9 mouse cellular contexts compared by ENCODE assay signal in genomic region chr3:108857124-108857470, GRCm38 (mm10). TPM values are rescaled to one million over a fixed set of nuclear protein-coding genes. Genes with fewer than 3 reads are reported as not detected.
"Had no signal": no experiment of that assay in that cellular context is flagged by ENCODE, and none has a peak within 500 bp of the region (broad histone marks: within the 10 kb centered on the region; RNA-seq: fewer than 3 reads in every experiment).

No protein-coding gene starts in this region.

- H3K9me3 ChIP-seq: intestine, embryonic 15.5 days; limb, embryonic 15.5 days; liver, embryonic 12.5 days; midbrain, embryonic 13.5 days had no signal

- H3K4me1 ChIP-seq: liver, embryonic 12.5 days had no signal

- ATAC-seq: liver, embryonic 12.5 days had no signal

- H3K9ac ChIP-seq: intestine, embryonic 15.5 days; limb, embryonic 15.5 days; liver, embryonic 12.5 days; midbrain, embryonic 13.5 days had no signal

- H3K4me3 ChIP-seq: intestine, embryonic 15.5 days; limb, embryonic 15.5 days; liver, embryonic 12.5 days; megakaryocyte, embryonic 14.5 days; midbrain, embryonic 13.5 days had no signal

- H3K4me2 ChIP-seq: intestine, embryonic 15.5 days; limb, embryonic 15.5 days; liver, embryonic 12.5 days; midbrain, embryonic 13.5 days had no signal

- H3K27me3 ChIP-seq: intestine, embryonic 15.5 days; limb, embryonic 15.5 days; liver, embryonic 12.5 days; megakaryocyte, embryonic 14.5 days; midbrain, embryonic 13.5 days had no signal

- H3K27ac ChIP-seq: intestine, embryonic 15.5 days; liver, embryonic 12.5 days; midbrain, embryonic 13.5 days had no signal

- H3K36me3 ChIP-seq: intestine, embryonic 15.5 days; limb, embryonic 15.5 days; liver, embryonic 12.5 days; midbrain, embryonic 13.5 days had no signal

RNA-seq across cellular contexts. Expression of gene Fndc7, which starts 32.7 kb away (rescaled TPM):
- total RNA-seq: left cerebral cortex, postnatal 10 days; midbrain, postnatal 0 days had no signal
- polyA plus RNA-seq: kidney, embryonic 16.5 days; midbrain, embryonic 13.5 days; midbrain, postnatal 0 days; stomach, embryonic 14.5 days had no signal
